In the genomic region with DNA sequence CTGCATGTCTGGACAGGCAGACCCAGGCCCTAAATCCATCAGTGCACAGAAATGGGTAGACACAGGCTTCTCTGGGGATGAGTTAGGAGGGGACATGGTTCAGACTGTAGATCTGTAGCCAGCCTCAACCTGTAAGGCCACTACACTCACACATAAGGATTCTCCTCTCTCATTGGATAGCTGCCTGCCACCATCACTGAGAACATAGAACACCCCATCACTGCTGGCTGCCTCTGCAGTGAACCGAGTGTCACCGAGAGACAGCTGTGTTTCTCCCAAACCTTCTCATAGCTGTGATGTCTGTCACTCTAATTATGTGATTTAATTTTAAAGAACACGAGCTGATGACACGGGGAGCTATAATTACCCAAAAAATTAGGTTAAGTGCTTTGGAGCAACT, we compare ENCODE assay signal across 10 mouse cellular contexts. TPM values are rescaled to one million over a fixed set of nuclear protein-coding genes. Genes with fewer than 3 reads are reported as not detected.
DNase-seq lines count a peak whose midpoint lies in the region; ATAC-seq and TF ChIP-seq lines count a peak whose summit lies in the region.
"Had no signal": no experiment of that assay in that cellular context is flagged by ENCODE, and none has a peak within 500 bp of the region (broad histone marks: within the 10 kb centered on the region; RNA-seq: fewer than 3 reads in every experiment).

No protein-coding gene starts in this region.

- no peaks in the 10 kb centered on the region for H3K36me3 ChIP-seq in heart, embryonic 10.5 days
- H3K36me3 ChIP-seq in kidney, embryonic 16.5 days (ENCODE audit: insufficient read depth, low read length): no peaks in the 10 kb centered on the region
- H3K36me3 ChIP-seq in neural tube, embryonic 12.5 days: no peaks in the 10 kb centered on the region
- H3K36me3 ChIP-seq in myocyte (ENCODE audit: control insufficient read depth, insufficient read depth): no peaks in the 10 kb centered on the region
- H3K36me3 ChIP-seq: intestine, embryonic 15.5 days; neural tube, embryonic 15.5 days had no signal

- no peaks in the 10 kb centered on the region for H3K79me2 ChIP-seq in myocyte (ENCODE audit: control insufficient read depth, insufficient read depth)

- intact Hi-C loops in heart, postnatal 14 days (cut with DNase I): loop anchor here (2.0 to 10.0 kb wide), 4 partner anchors 36 to 203 kb away; a partner anchor contains a TSS

- no peak overlapping the region for H3ac ChIP-seq in myocyte (ENCODE audit: control insufficient read depth, insufficient read length)

- no peak for DNase-seq in heart, embryonic 10.5 days (ENCODE audit: low spot score)
- DNase-seq in heart, postnatal 14 days: no peak
- no peak for DNase-seq in kidney, postnatal 25 days
- DNase-seq in neural tube, embryonic 10.5 days (ENCODE audit: extremely low spot score, low spot score): no peak
- DNase-seq in layer of hippocampus, adult 11-12 months (ENCODE audit: low spot score): no peak

- H3K4me2 ChIP-seq in kidney, embryonic 16.5 days (replicated peaks; ENCODE audit: low read depth, low read length): 0 out of 2 replicates have a peak overlapping the region, but pooled peaks have one; percentile 24
- H3K4me2 ChIP-seq in neural tube, embryonic 12.5 days (replicated peaks): 0 out of 2 replicates have a peak overlapping the region, but pooled peaks have one; percentile 16
- H3K4me2 ChIP-seq in myocyte (ENCODE audit: low read depth): peak overlapping the region; percentile 48
- H3K4me2 ChIP-seq: intestine, embryonic 15.5 days; neural tube, embryonic 15.5 days had no signal

- WGBS in heart, embryonic 10.5 days: 62% methylated on average over 4 of the region's 4 CpGs
- WGBS in kidney, embryonic 16.5 days: 80% methylated on average over 4 of the region's 4 CpGs
- 77% methylated on average over 4 of the region's 4 CpGs for WGBS in neural tube, embryonic 12.5 days

- no peak for ATAC-seq in kidney, embryonic 16.5 days (ENCODE audit: low FRiP score, low TSS enrichment)
- no peak for ATAC-seq in neural tube, embryonic 12.5 days (ENCODE audit: low FRiP score, low read depth)

- no peaks in the 10 kb centered on the region for H3K27me3 ChIP-seq in heart, embryonic 10.5 days (ENCODE audit: insufficient read depth, poor library complexity, severe bottlenecking)
- H3K27me3 ChIP-seq in kidney, embryonic 16.5 days (ENCODE audit: insufficient read depth, low read length): 0 out of 2 replicates have a peak, but pooled peaks cover 3% of the 10 kb centered on the region
- H3K27me3 ChIP-seq in neural tube, embryonic 12.5 days (replicated peaks): 0 out of 2 replicates have a peak, but pooled peaks cover 4% of the 10 kb centered on the region
- H3K27me3 ChIP-seq in myocyte (ENCODE audit: control insufficient read depth, insufficient read depth, insufficient read length): no peaks in the 10 kb centered on the region
- H3K27me3 ChIP-seq: intestine, embryonic 15.5 days had no signal

- TF ChIP-seq POLR2A in myocyte (IDR thresholded peaks at IDR 0.05; ENCODE audit: insufficient read length, low read depth): no peak

- no peaks in the 10 kb centered on the region for H3K9me3 ChIP-seq in heart, embryonic 10.5 days
- no peaks in the 10 kb centered on the region for H3K9me3 ChIP-seq in kidney, embryonic 16.5 days (ENCODE audit: low read length)
- H3K9me3 ChIP-seq in neural tube, embryonic 12.5 days: no peaks in the 10 kb centered on the region
- H3K9me3 ChIP-seq: intestine, embryonic 15.5 days; neural tube, embryonic 15.5 days had no signal

- H3K4me1 ChIP-seq in heart, embryonic 10.5 days: peaks cover 60% of the 10 kb centered on the region
- H3K4me1 ChIP-seq in kidney, embryonic 16.5 days (ENCODE audit: insufficient read depth, low read length): peaks cover 28% of the 10 kb centered on the region
- H3K4me1 ChIP-seq in neural tube, embryonic 12.5 days: peaks cover 10% of the 10 kb centered on the region

- H3K4me3 ChIP-seq in heart, embryonic 10.5 days: peak overlapping the region; percentile 6; the same call in 1 of the 2 replicates
- no peak overlapping the region for H3K4me3 ChIP-seq in kidney, embryonic 16.5 days (ENCODE audit: low read length)
- no peak overlapping the region for H3K4me3 ChIP-seq in neural tube, embryonic 12.5 days
- no peak overlapping the region for H3K4me3 ChIP-seq in myocyte
- H3K4me3 ChIP-seq: intestine, embryonic 15.5 days; neural tube, embryonic 15.5 days had no signal

- H3K27ac ChIP-seq in heart, embryonic 10.5 days: peak overlapping the region; percentile 54; the same call in 1 of the 2 replicates
- H3K27ac ChIP-seq in kidney, embryonic 16.5 days (ENCODE audit: low read length): no peak overlapping the region
- H3K27ac ChIP-seq in neural tube, embryonic 12.5 days: no peak overlapping the region
- H3K27ac ChIP-seq: intestine, embryonic 15.5 days; neural tube, embryonic 15.5 days had no signal

- no peak overlapping the region for H3K9ac ChIP-seq in kidney, embryonic 16.5 days (replicated peaks; ENCODE audit: low read length)
- no peak overlapping the region for H3K9ac ChIP-seq in neural tube, embryonic 12.5 days
- H3K9ac ChIP-seq: intestine, embryonic 15.5 days; neural tube, embryonic 15.5 days had no signal

TF ChIP-seq in myocyte, 11 proteins besides CTCF, POLR2A, EP300 and RAD21:
- TF ChIP-seq USF1 (IDR thresholded peaks at IDR 0.05; ENCODE audit: low read depth) (no peak), MYOD1 (IDR thresholded peaks at IDR 0.05; ENCODE audit: control insufficient read depth in 1 of 3, insufficient read length in 2 of 3, low read depth in 2 of 3) (no peak), REST (IDR thresholded peaks at IDR 0.05; ENCODE audit: insufficient read depth, insufficient read length) (no peak), TCF3 (IDR thresholded peaks at IDR 0.05; ENCODE audit: insufficient read length, low read depth) (no peak), MAX (IDR thresholded peaks at IDR 0.05; ENCODE audit: low read depth) (no peak), TCF12 (IDR thresholded peaks at IDR 0.05; ENCODE audit: insufficient read depth, poor library complexity, severe bottlenecking) (no peak), MYOG (IDR thresholded peaks at IDR 0.05; ENCODE audit: control insufficient read depth in 1 of 3, insufficient read depth in 1 of 3, insufficient read length in 2 of 3, low read depth in 2 of 3) (no peak), E2F4 (IDR thresholded peaks at IDR 0.05; ENCODE audit: insufficient read depth) (no peak), CEBPB (IDR thresholded peaks at IDR 0.05; ENCODE audit: insufficient read depth, poor library complexity, severe bottlenecking) (no peak)

RNA-seq across cellular contexts. Expression of a gene that starts 54.5 kb away (rescaled TPM):
- polyA plus RNA-seq in heart, embryonic 10.5 days (2016; fragmentation: Nextera tagmentation; extraction: Ambion mirVana): 4.2 and 10.8 TPM in 2 replicates
- total RNA-seq in heart, postnatal 14 days (2021): 1 to 10 TPM; 2.1 to 2.9 TPM
- polyA plus RNA-seq in kidney, embryonic 16.5 days (2015; fragmentation: Nextera tagmentation; extraction: Ambion mirVana): 43.7 and 45.7 TPM in 2 replicates
- polyA plus RNA-seq in neural tube, embryonic 12.5 days (2016; fragmentation: Nextera tagmentation; extraction: Ambion mirVana): 2.3 and 2.7 TPM in 2 replicates
- 0.16 TPM for polyA plus RNA-seq in myocyte (2012; fragmentation: generic; extraction: Trizol)
